Mouse (Mus musculus): ENCODE data around the gene Card11. TPM values are rescaled to one million over a fixed set of nuclear protein-coding genes. Genes with fewer than 3 reads are reported as not detected.

The Card11 gene
- total RNA-seq, 2 experiments from 2014 or later, result 0.33 to 0.53 TPM

DNA sequence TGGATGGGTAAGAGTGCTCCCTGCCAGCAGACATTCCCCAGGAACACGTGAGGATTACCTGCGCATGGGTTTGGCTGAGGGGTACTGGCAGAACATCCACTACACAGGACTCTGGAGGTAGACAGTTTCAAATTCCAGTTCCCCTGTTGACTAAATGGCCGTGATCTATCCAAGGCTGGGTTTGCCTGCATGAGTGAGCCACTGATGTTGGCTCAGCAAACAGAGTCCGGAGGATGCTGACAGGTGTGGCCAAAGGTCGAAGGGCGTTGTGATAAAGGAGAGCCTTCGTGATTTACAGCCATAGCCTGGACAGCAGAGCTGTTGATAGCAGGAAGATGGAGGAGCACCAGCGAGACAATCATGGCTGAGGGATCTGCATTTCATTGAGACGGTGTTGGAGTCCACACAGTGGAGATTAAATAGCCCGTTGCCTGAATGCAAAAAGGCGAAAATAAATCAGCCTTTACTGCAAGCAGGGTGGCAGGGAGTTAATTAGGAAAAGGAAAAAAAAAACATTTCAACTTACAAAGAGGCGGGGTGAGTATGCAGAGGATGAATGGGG lies 147.9 kb downstream of the Card11 start:
- DNase-seq, result no peak

DNA sequence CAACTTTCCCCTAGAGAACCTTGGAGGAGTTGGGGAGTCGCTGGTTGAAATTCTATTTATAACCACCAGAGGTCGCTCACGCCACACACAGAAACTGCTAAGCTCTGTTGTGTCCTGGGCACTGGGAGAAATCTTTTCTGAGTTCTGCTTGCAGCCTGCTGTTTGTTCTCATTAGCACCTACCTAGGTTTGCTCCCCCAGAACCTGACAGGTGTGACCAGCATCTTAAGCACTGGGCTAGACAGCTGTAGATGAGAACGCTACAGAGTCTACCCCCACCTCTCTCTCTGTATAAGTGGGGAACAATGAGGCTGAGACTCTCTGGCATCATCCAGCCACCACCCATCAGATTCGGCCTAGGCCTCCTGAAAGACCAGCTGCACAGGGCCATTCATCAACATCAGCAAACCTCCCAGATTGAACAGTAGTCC lies 153.1 kb downstream of the Card11 start:
- DNase-seq, result peak in 1 of 2 experiments; percentile 43

DNA sequence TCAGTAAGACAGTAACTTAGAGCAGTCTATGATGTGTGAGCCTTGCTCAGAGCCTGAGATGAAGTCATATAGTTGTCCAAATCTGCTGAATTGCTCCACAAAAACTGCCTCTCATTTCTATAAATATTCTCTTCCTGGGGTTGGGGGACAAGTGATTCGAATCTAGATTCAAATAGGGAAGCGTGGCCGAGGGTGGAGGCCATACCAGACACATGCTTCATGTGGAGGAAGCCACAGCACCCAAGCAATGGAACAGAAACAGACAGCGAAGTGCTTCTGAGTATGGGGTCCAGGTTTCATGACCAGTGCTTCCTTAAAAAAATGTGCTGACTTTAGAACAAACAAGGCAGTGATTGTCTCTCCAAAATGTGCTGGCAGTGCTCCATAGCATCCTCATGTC lies 158.4 kb downstream of the Card11 start:
- DNase-seq, result no peak

DNA sequence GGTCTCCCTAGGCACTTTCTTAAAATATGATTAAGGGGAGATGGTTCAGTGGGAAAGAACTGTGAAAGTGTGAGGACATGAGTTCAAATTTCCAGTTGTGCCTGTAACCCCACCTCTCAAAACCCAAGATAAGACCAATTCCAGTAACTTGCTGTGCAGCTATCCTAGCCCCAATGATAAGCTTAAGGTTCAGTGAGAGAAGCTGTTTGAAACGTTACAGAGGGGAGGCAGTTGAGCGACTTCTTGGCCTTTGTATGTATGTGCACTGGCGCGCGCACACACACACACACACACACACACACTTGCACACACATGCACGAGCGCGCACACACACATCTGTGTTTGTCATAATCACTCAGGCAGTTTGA lies 169.3 kb downstream of the Card11 start:
- DNase-seq, result no peak

DNA sequence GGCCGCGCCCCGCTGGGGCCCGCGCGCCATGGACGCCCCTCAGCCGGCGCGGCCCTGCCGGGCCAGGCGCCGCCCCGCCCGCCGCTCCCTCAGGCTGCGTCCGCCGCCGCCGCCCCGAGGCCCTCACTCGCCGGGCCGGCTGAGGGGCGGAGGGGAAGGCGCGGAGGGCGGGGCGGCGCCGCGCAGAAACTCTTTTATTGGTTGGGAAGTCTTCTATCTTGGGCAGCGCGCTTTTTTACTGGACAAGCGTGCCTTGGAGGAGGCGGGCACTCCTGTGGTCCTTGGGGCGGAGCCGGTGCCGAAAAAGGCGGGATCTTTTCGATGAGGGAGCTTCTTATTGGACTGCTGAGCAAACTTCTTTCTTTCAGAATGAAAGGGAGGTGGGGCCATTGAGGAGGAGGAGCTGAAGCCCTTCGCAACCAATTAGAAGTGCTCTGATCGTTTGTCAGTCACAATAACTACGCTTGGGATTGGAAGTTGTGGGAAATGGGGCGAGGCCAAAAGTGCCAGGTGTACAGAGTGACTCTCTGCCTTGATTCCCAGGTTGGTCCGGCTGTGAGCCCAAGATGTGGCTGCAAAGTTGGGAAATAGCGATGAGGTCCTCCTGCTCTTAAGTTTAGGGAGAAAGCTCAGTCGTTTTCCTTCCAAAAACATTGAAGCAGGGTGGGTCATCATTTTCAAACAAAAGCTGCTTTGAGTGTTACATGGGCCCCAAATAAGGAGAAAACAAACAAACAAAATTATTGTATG lies 169.9 kb downstream of the Card11 start, which contains the start of gene Gna12:
Gene Gna12, minus strand, starts transcription at position 118 of the 750 bp plus-strand sequence.
- DNase-seq, result peak; percentile 97

DNA sequence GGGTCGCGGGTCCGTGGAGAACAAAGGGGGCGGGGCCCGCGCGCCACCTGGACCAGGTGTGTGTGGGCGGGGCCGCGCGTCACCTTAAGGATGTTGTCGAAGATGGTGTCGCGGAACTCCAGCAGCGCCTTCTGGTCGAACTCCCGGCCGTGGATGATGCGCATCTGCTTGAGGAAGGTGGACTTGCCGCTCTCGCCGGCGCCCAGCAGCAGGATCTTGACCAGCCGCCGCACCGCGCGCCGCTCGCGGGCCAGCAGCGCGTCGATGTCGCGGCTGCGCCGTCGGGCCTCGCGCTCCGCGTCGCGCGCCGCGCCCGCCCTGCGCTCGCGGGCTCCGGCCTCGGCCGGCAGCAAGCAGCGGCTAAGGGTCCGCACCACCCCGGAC lies 170.5 kb downstream of the Card11 start:
- peak; percentile 39 to 56 for DNase-seq

DNA sequence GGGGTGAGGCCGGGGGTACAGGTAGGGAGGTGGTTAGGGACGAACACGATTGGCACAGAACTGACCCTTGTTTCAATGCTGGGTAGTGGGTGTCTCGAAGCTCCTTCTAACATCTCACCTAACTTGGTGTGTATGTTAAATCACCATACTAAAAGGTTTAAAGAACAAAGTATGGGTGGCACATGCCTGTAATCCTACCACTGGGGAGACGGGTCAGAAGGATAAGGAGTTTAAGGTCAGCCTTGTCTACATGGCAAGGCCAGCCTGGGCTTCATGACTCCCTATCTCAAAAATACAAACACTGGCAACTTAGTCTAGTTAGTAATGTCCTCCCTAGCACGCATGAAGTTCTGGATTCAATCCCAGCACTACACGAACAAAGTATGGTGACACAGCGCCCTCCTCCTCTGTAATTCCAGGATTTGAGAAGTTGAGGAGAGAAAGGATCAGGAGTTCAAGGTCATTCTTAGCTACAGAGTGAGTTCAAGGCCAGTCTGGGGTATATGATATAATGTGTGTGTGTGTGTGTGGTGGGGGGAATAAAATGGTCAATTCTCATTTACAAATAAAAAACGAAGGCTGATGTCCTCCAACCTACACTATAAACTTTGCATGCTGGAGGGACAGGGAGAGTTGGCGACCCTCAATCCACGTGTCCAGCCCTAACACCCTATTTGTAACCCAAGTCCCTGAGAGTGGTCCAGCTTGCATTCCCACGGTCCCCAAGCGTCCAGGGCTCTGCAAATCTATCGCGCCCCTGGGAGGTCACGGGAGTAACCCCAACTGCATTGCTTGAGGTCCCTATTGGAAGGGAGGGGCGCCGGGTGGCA lies 171.1 kb downstream of the Card11 start:
- DNase-seq, result peak; percentile 50 to 61

DNA sequence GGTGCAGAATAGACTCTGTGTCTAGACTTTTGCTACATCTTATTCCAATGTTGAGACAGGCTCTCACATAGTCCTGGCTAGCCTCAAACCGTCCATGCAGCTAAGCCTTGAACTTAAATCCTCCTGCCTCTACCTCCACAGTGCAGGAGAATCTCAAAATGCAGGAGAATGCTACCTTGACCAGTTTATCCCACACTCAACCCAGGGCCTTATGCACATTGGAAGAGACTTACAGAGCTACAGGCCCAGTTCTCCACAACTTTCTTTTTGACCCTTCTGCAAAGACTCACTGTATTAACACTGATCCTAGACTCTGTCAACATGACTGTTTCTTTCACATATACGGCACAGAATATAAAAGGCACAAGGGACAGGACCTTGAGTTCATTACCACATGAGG lies 172.0 kb downstream of the Card11 start:
- DNase-seq, result no peak

DNA sequence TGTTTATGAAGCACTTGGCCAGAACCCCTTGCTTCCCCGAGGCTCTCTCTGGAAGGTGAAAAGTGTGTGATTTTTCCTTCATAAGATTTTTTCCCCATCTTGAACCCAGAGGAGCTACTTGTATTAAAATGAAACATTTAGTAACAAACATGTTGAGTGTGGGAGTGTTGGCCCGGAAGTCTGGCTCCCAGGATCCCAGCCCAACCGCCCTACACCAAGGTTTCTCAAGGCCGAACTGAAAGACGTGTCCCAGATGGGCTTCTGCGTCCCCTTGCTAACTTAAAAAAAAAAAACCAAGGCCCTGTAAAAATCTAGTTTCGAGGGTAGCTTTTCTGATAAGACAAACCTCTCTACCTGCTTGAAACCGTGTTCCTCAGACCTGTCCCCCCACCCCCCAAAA lies 172.5 kb downstream of the Card11 start:
- DNase-seq, result peak; percentile 45 to 53

DNA sequence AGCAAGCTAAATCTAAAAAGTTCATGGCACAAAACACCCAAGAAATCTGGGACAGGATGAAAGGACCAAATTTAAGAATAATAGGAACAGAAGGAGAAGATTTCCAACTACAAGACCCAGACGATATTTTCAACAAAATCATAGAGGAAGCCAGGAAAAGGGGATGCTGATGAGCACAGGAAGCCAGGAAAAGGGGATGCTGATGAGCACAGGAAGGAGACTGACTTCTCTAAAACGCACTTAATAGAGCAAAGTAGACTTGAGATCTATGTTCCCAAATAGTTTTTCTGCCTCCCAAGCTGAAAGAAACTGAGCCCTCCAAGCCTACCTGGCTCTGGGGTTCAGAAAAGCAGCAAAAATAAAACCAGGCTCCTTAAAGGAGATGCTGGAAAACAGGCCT lies 173.0 kb downstream of the Card11 start:
- DNase-seq, result no peak

DNA sequence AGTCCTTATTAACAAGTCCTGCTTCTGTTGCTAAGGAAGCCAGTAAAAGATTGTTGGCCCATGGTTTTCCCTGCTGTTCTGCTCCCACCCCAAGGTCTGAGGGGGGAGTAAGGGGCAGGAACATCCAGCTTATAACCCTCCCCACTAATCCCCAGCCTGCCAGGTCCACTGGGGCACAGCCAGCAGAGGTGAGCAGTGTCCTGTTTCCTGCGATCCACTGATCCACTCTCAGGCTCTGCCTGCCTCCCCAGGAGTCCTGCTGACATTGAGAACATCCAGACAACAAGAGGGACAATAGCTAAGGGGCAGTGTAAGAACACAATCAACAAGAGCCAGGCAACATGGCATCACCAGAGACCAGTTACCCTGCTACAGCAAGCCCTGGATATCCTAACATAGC lies 173.6 kb downstream of the Card11 start:
- DNase-seq, result peak in 1 of 2 experiments; percentile 28

DNA sequence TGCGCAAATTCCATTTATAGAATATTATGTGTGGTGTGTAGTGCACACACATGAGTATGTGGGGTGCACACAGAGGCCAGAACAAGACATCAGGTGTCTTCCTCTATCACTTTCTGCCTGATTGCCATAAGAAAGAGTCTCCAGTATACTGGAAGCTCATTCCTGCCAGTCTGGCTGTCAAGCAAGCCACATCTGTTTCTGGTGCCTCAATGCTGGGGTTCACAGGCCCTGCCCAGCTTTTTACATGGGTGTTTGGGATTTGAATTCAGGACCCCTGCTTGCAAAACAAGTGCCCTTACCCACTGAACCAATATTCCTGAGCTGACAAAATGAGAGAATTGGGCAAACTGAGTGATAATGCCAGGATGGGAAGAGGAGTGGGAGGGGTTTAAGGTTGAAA lies 174.3 kb downstream of the Card11 start:
- DNase-seq, result no peak

DNA sequence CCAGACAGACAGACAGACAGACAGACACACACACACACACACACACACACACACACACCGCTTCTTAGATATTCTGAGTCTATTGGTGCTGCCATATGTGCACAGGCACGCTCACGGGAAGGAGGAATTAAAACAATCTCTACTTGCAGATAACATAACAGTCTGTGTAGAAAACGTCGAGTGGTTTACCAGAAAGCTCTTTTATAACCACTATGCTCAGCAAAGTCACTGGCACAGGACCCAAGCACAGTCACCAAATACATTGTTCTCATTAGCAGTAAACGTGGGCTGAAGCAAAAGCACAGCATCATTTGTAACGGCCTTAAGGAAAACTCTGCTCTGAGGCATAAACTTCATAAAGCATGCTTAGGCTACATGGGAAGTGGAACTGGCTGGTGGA lies 176.3 kb downstream of the Card11 start:
- no peak for DNase-seq

DNA sequence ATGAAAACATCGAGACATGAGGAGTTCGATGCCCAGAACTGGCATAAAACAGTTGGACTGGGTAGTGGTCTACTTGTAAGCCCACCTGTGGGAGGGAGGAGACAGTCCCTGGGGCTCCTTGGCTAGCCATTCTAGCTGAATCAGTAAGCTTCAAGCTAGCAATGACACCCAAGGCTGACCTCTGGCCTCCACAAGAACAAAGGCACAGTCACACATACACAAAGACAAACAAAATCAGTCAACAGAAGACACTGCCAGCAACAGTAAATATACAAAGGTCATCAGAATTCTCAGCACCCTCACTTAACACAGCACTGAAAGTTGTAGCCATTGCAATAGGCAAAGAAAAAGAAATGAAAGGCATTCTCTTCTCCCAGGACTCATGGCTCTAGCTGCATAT lies 177.0 kb downstream of the Card11 start:
- no peak for DNase-seq

Small RNA genes within 50 kb of the gene (microRNA-seq; reads per million reads assigned to microRNA genes)
- not detected for gene Gm44385

Other genes starting within 250 kb of the Card11 start
- gene Gna12, start 170.2 kb downstream of the Card11 start, total RNA-seq (2021), result 100 to 1,000 TPM; 119 to 155 TPM
- 10 to 100 TPM; 11.4 to 24.0 TPM for gene Sdk1, start 240.9 kb upstream of the Card11 start, total RNA-seq (2021)